Mouse (Mus musculus): ENCODE measurements around the gene Gpr179.
"Not testable (repeated sequence)": the region's sequence is repeated elsewhere in the genome, so short reads cannot be mapped to it uniquely, and the experiment has no call there.

The Gpr179 gene

DNA sequence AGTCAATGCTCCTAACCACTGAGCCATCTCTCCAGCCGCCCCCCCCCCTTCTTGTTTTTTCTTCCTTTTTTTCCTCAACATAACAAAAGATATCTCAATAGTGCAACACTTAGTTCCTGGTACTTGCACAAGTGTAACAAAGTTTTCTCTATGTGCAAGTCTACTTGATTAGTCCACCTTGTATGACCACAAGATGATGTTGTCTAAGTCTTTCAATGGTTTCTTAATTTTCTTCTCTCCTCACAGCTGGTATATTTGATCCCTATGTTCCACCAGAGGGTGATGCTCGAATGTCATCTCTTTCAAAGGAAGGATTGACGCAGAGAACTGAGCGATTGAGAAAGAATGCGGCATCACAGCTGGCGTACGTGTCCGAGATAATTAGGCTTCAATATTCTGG, 30.7 kb downstream of the Gpr179 start:
- no peak for DNase-seq (ENCODE audit: low spot score)

DNA sequence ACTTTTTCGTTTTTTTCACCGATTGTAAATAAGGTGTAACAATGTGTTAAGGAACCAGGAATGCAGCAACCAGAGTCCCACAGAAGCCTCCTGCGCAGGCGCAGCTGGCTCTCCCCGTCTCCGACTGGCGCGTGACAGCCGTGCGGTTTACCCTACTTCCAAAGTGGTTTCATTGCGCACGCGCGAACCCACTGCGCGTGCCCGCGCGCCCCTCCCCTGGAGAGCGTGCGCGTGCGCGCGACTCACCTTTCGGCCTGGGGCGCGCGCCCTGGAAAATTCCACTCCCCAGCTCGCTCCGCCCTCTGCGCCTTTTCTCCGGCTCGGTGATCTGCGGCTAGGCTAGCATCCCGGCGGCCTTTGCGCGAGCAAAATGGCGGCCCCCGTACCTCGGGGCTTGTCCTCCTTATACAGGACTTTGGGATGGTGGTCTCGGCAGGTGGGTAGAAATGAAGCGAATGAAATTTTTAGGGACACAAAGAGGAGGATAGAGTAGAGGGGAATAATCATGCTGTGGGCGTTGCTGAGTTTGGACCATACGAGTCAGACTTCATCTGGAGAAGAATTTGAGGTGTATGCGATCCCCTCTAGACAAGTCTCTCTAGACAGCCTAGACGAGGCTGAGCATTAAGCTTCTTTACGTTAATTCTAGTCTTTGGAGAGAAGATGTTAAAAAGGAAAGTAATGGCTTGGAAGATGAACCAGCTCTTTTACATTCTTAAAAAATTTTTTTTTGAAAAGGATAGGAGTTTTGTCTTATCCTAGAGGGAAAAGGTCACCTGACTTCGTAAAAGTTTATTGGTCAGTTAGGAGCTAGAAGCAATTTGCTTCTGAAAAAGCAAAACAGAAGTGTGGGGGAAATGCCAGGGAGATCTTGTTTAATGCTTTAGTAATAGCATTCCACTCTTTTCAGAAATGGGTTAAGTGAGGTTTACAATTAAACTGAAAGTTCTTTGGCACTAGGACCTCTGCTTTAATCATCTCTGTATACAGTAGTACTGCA, 36.1 kb downstream of the Gpr179 start, which contains the start of gene Mrpl45:
TSS of gene Mrpl45 (plus strand) at position 213 of the 1,000 bp plus-strand sequence.
- peak; percentile 97 for DNase-seq (ENCODE audit: low spot score)

GRCm38 (mm10) chr11:97314751-97315503, 37.0 kb downstream of the Gpr179 start:
- DNase-seq (ENCODE audit: low spot score) = no peak

GRCm38 (mm10) chr11:97314110-97314509, 37.8 kb downstream of the Gpr179 start:
- DNase-seq (ENCODE audit: low spot score) = no peak

DNA sequence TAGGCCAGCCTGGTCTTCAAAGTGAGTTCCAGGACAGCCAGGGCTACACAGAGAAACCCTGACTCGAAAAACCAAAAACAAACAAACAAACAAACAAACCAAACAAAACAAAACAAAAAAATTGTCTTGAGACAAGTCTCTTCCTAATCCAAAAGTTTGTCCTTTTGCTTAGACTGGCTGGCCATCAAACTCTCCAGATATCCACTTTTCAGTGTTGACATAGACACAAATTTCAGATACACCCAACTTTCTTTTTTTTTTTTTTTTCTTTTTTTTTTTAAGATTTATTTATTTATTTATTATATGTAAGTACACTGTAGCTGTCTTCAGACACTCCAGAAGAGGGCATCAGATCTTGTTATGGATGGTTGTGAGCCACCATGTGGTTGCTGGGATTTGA, 39.0 kb downstream of the Gpr179 start:
- not testable (repeated sequence) for DNase-seq (ENCODE audit: low spot score)

- no peak for DNase-seq (ENCODE audit: low spot score)
These were observed 40.8 kb downstream of the Gpr179 start for GRCm38 (mm10) chr11:97310895-97311631.

- peak; percentile 83 for DNase-seq (ENCODE audit: low spot score)
These were observed 41.8 kb downstream of the Gpr179 start for GRCm38 (mm10) chr11:97309911-97310571.

GRCm38 (mm10) chr11:97309451-97309836, 42.4 kb downstream of the Gpr179 start:
- DNase-seq (ENCODE audit: low spot score) = no peak

DNA sequence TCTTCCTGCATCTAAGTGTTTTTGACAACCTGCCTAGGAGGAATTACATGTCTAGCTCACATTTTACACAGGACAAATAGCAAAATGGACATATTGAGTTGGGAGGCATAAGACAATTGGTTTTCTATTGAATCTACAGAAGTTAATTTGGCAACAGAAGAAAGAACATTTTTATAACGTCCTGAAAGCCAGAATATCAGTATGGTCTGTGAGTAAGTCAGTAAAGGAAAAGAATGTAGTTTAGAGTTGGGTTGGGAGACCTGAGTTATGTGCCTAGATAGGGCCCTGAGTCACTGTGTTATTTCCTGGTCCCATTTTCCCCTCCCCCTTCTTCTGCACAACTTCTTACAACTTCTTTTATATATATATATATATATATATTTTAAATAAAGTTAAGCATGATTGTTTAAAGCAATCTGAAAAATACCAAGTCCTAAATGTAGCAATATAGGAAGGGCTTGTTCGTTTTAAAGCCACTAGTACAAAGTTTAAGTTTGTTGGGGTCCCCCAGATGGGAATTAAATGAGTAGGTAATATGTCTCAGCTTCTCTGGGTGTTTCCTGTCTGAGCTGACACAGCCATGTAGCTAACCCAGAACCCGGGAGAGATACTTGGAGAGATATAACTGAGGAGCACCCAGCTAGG, 42.9 kb downstream of the Gpr179 start:
- no peak for DNase-seq (ENCODE audit: low spot score)

- no peak for DNase-seq (ENCODE audit: low spot score)
These were observed 44.4 kb downstream of the Gpr179 start for GRCm38 (mm10) chr11:97307294-97308069.

DNA sequence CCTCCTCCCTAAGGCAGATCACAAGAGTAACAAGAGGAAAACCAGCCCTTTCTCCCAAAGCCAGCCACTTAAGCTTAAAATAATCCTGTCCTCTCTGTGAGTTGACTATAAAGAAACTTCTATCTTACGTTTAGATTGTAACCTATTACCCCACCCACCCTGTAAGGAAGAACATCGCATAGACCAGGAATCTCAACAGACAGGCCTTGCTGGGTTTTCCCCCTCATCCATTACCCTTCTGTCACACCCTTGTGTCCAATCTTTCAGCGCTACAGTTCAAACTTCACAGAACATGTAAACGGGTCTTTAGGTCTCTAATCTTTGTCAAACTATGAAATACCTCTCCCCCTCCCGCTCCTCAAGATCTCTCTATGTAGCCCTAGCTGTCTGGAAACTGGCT, 47.2 kb downstream of the Gpr179 start:
- DNase-seq (ENCODE audit: low spot score) = no peak

DNA sequence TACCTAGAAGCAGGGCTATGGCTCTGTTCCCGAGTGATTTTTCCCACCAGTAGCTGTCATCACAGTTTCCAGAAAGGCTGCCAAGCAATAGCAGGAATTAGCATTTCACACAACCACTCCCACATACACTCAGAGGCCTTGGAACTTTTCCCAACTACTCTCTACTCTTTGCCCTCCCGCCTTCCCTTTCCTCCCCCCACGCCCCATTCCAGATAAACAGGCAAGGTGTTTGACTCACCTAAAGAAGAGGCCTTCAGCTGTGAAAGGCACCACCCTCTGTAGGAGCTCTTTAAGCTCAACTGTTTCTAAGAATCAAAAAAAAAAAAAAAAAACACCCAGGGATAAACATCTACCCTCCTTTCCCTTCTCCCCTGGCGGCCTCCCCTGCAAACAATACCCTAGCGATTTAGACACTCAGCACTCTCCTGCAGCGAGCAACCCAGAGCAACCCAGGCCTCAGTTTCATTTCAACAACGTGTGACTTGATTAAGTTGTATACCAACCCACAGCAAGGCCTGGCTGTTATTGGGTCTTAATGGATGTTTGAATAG, 49.6 kb downstream of the Gpr179 start:
- no peak for DNase-seq (ENCODE audit: low spot score)

DNA sequence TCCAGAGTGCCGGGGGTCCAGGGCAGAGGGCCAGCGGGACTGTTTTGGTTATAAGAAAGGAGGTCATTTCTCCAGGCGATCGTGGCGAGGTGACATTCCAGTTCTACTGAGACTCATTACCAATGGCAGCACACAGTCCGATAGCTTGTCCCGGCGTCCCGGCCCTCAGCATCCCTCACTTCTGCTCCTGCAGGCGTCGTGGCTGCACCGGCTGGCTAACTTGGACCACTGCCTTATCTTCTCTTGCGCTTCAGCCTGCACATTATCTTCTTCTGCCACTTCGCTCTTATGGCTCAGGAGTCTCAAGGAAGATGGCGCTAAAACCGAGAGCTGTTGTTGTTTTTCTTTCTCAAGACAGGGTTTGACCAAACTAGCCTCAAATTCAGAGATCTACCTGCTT, 50.5 kb downstream of the Gpr179 start:
- DNase-seq (ENCODE audit: low spot score) = no peak

GRCm38 (mm10) chr11:97299939-97300338, 51.9 kb downstream of the Gpr179 start:
- no peak for DNase-seq (ENCODE audit: low spot score)

GRCm38 (mm10) chr11:97296542-97296941, 55.3 kb downstream of the Gpr179 start:
- DNase-seq (ENCODE audit: low spot score) = no peak

DNA sequence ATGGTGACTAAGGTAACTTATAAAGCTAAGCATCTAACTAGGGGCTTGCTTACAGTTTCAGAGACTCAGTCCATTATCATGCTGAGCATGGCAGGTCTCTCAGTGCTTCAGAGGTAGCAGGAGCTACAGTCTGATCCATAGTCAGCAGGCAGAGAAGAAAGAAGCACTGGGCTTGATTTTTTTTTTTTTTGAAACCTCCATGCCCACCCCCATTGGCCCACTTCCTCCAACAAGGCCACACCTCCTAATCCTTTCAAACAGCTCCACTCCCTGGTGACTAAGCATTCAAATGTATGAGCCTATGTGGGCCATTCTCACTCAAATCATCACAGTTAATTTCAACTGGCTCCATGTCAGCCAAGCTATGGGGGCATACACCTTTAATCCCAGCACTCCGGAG, 59.1 kb downstream of the Gpr179 start:
- no peak for DNase-seq (ENCODE audit: low spot score)

- no peak for DNase-seq (ENCODE audit: low spot score)
These were observed 62.3 kb downstream of the Gpr179 start for GRCm38 (mm10) chr11:97289276-97290230.

GRCm38 (mm10) chr11:97287643-97288042, 64.2 kb downstream of the Gpr179 start:
- DNase-seq (ENCODE audit: low spot score) = no peak

DNA sequence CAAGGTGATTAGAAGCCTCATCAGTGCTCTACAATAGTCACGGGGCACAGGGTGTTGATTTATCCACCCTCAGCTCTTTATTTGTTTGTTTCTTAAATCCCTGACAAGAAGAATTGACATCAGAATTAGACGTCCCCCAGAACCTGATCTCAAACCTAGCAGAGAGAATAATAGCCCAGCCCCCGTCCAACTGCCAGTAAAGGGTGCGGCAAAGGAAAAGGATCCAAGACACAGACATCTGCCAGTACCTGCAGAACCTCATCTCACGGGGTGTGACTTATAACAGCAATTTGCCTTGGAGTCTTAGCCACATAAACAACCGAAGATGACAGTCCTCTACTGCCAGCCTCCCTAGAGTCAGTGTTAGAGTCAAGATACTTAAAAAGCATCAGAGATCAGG, 64.9 kb downstream of the Gpr179 start:
- no peak for DNase-seq (ENCODE audit: low spot score)

All from yolk sac, embryonic 10.5 days (tissue).